Mouse (Mus musculus) ovary, postnatal 10 days (tissue): ENCODE data around the gene Ncbp1.

Source experiments
- DNase-seq: peaks from one replicate; pipeline ENCODE4 v3.0.0; 2022; ENCODE audit warnings: low spot score

Ncbp1 gene

GRCm38 (mm10) chr4:46138287-46139222, at the start of gene Ncbp1, which contains the start of gene Tstd2:
Gene Ncbp1 (plus strand): TSS chr4:46138613.
Gene Tstd2 (minus strand): TSS chr4:46138694.
- peak; percentile 90 for DNase-seq

- DNase-seq: no peak
Observed at GRCm38 (mm10) chr4:46089524-46090125, 48.8 kb upstream of the Ncbp1 start.

- DNase-seq: no peak
Observed at GRCm38 (mm10) chr4:46092429-46093076, 45.9 kb upstream of the Ncbp1 start.

GRCm38 (mm10) chr4:46094916-46095825, 43.2 kb upstream of the Ncbp1 start:
- no peak for DNase-seq

- DNase-seq: no peak
Observed at GRCm38 (mm10) chr4:46095826-46096159, 42.6 kb upstream of the Ncbp1 start.

GRCm38 (mm10) chr4:46096546-46096945, 41.9 kb upstream of the Ncbp1 start:
- DNase-seq: no peak

GRCm38 (mm10) chr4:46097591-46097990, 40.8 kb upstream of the Ncbp1 start:
- no peak for DNase-seq

- no peak for DNase-seq
Observed at GRCm38 (mm10) chr4:46099132-46099531, 39.3 kb upstream of the Ncbp1 start.

GRCm38 (mm10) chr4:46100539-46100938, 37.9 kb upstream of the Ncbp1 start:
- DNase-seq: no peak

- no peak for DNase-seq
Observed at GRCm38 (mm10) chr4:46101211-46101711, 37.2 kb upstream of the Ncbp1 start.

GRCm38 (mm10) chr4:46102078-46102769, 36.2 kb upstream of the Ncbp1 start:
- DNase-seq: no peak

GRCm38 (mm10) chr4:46110084-46110483, 28.3 kb upstream of the Ncbp1 start:
- no peak for DNase-seq

- DNase-seq: no peak
Observed at GRCm38 (mm10) chr4:46111361-46111760, 27.1 kb upstream of the Ncbp1 start.

- no peak for DNase-seq
Observed at GRCm38 (mm10) chr4:46115308-46115707, 23.1 kb upstream of the Ncbp1 start.

GRCm38 (mm10) chr4:46116544-46117175, 21.8 kb upstream of the Ncbp1 start:
- no peak for DNase-seq

- DNase-seq: no peak
Observed at GRCm38 (mm10) chr4:46117536-46117935, 20.9 kb upstream of the Ncbp1 start.

- no peak for DNase-seq
Observed at GRCm38 (mm10) chr4:46119514-46120094, 18.8 kb upstream of the Ncbp1 start.

GRCm38 (mm10) chr4:46120767-46121166, 17.6 kb upstream of the Ncbp1 start:
- DNase-seq: no peak

- no peak for DNase-seq
Observed at GRCm38 (mm10) chr4:46123358-46123757, 15.1 kb upstream of the Ncbp1 start.

- peak; percentile 18 for DNase-seq
Observed at GRCm38 (mm10) chr4:46126541-46126940, 11.9 kb upstream of the Ncbp1 start.
